Mouse (Mus musculus): ENCODE measurements around the gene Gpr62. TPM values are rescaled to one million over a fixed set of nuclear protein-coding genes. Genes with fewer than 3 reads are reported as not detected.

The Gpr62 gene
- total RNA-seq, 2 experiments from 2014 or later, result 2.2 to 2.8 TPM

GRCm38 (mm10) chr9:106444836-106445235 is 20.9 kb downstream of the Gpr62 start:
- DNase-seq (ENCODE audit: extremely low spot score in 1 of 2, low spot score in 2 of 2), result no peak
- intact Hi-C loops (cut with DNase I), result no loop called here

GRCm38 (mm10) chr9:106442680-106443079 is 23.1 kb downstream of the Gpr62 start:
- DNase-seq (ENCODE audit: extremely low spot score in 1 of 2, low spot score in 2 of 2), result no peak
- intact Hi-C loops (cut with DNase I), result no loop called here

- intact Hi-C loops (cut with DNase I), result no loop called here
- DNase-seq (ENCODE audit: extremely low spot score in 1 of 2, low spot score in 2 of 2), result no peak
Observed at GRCm38 (mm10) chr9:106436566-106436965, 29.2 kb downstream of the Gpr62 start.

- DNase-seq (ENCODE audit: extremely low spot score in 1 of 2, low spot score in 2 of 2), result no peak
Observed at GRCm38 (mm10) chr9:106433389-106433788, 32.3 kb downstream of the Gpr62 start.

GRCm38 (mm10) chr9:106430015-106430264 is 35.8 kb downstream of the Gpr62 start:
- no peak for DNase-seq (ENCODE audit: extremely low spot score in 1 of 2, low spot score in 2 of 2)
- intact Hi-C loops (cut with DNase I), result no loop called here

More at GRCm38 (mm10) chr9:106433389-106433788, 32.3 kb downstream of the Gpr62 start:
- intact Hi-C loops (cut with DNase I), result no loop called here

- peak; percentile 93 to 94 for DNase-seq (ENCODE audit: extremely low spot score in 1 of 2, low spot score in 2 of 2)
- intact Hi-C loops (cut with DNase I), result loop anchor here (10.0 kb wide), 2 partner anchors 215 to 255 kb away; partner anchors contain the start of gene Wdr82
Observed at GRCm38 (mm10) chr9:106429221-106430014, 36.3 kb downstream of the Gpr62 start, which contains the start of gene Rpl29. Gene Rpl29 (plus strand): TSS chr9:106429454.

GRCm38 (mm10) chr9:106428719-106429220 is 37.0 kb downstream of the Gpr62 start:
- intact Hi-C loops (cut with DNase I), result loop anchor here (10.0 kb wide), 2 partner anchors 214 to 254 kb away; partner anchors contain the start of gene Wdr82
- no peak for DNase-seq (ENCODE audit: extremely low spot score in 1 of 2, low spot score in 2 of 2)

- DNase-seq (ENCODE audit: extremely low spot score in 1 of 2, low spot score in 2 of 2), result peak; percentile 89 to 90
- intact Hi-C loops (cut with DNase I), result loop anchor here (1.0 to 10.0 kb wide), 4 partner anchors 53 to 247 kb away; partner anchors contain the start of genes Dusp7 and Wdr82
Observed at GRCm38 (mm10) chr9:106421865-106422160, 43.9 kb downstream of the Gpr62 start.

GRCm38 (mm10) chr9:106421033-106421864 is 44.5 kb downstream of the Gpr62 start:
- intact Hi-C loops (cut with DNase I), result loop anchor here (1.0 to 10.0 kb wide), 4 partner anchors 52 to 246 kb away; partner anchors contain the start of genes Dusp7 and Wdr82

GRCm38 (mm10) chr9:106420608-106421007 is 45.1 kb downstream of the Gpr62 start:
- DNase-seq (ENCODE audit: extremely low spot score in 1 of 2, low spot score in 2 of 2), result no peak
- intact Hi-C loops (cut with DNase I), result loop anchor here (1.0 to 10.0 kb wide), 4 partner anchors 52 to 246 kb away; partner anchors contain the start of genes Dusp7 and Wdr82

More at GRCm38 (mm10) chr9:106421033-106421864, 44.5 kb downstream of the Gpr62 start:
- DNase-seq (ENCODE audit: extremely low spot score in 1 of 2, low spot score in 2 of 2), result no peak

GRCm38 (mm10) chr9:106417841-106418625 is 47.7 kb downstream of the Gpr62 start:
- peak; percentile 95 to 96 for DNase-seq (ENCODE audit: extremely low spot score in 1 of 2, low spot score in 2 of 2)
- intact Hi-C loops (cut with DNase I), result no loop called here

- intact Hi-C loops (cut with DNase I), result no loop called here
- DNase-seq (ENCODE audit: extremely low spot score in 1 of 2, low spot score in 2 of 2), result peak in 1 of 2 experiments; percentile 58
Observed at GRCm38 (mm10) chr9:106416826-106417225, 48.9 kb downstream of the Gpr62 start.

Other genes starting within 250 kb of the Gpr62 start
- 1 to 10 TPM; 1.1 to 1.4 TPM for gene Tlr9, start 243.3 kb downstream of the Gpr62 start, total RNA-seq (2021)
- 100 to 1,000 TPM; 125 to 127 TPM for gene Alas1, start 217.3 kb downstream of the Gpr62 start, total RNA-seq (2021)
- gene Poc1a, start 184.9 kb downstream of the Gpr62 start, total RNA-seq (2021), result 10 to 100 TPM; 15.6 to 17.8 TPM
- gene Dusp7, start 97.3 kb downstream of the Gpr62 start, total RNA-seq (2021), result 10 to 100 TPM; 80.7 to 82.0 TPM
- gene Rpl29, start 36.5 kb downstream of the Gpr62 start, total RNA-seq (2021), result 100 to 1,000 TPM; 378 to 397 TPM
- gene Acy1, start 27.6 kb downstream of the Gpr62 start, total RNA-seq (2021), result 1 to 10 TPM; 9.2 to 9.3 TPM
- 10 to 100 TPM in 1 of 2 experiments, 1 to 10 TPM in 1; 9.7 to 10.3 TPM for gene Abhd14b, start 18.5 kb downstream of the Gpr62 start, total RNA-seq (2021)
- gene Abhd14a, start 18.3 kb downstream of the Gpr62 start, total RNA-seq (2021), result 10 to 100 TPM; 55.7 to 59.6 TPM
- 100 to 1,000 TPM; 222 to 242 TPM for gene Pcbp4, start 12.6 kb downstream of the Gpr62 start, total RNA-seq (2021)
- gene Rrp9, start 10.0 kb upstream of the Gpr62 start, total RNA-seq (2021), result 10 to 100 TPM; 37.3 to 37.7 TPM
- 1 to 10 TPM; 2.5 to 3.2 TPM for gene Parp3, start 11.0 kb upstream of the Gpr62 start, total RNA-seq (2021)
- gene Iqcf1, start 34.0 kb upstream of the Gpr62 start, total RNA-seq (2021), result not detected
- gene Iqcf5, start 48.6 kb upstream of the Gpr62 start, total RNA-seq (2021), result 1 to 10 TPM in 1 of 2 experiments, under 1 TPM in 1; 0.92 to 1.2 TPM
- gene Iqcf3, start 95.7 kb upstream of the Gpr62 start, total RNA-seq (2021), result not detected
- not detected for gene Iqcf4, start 105.1 kb upstream of the Gpr62 start, total RNA-seq (2021)
- gene Iqcf6, start 160.6 kb upstream of the Gpr62 start, total RNA-seq (2021), result not detected
- 10 to 100 TPM; 54.5 to 58.8 TPM for gene Grm2, start 190.1 kb upstream of the Gpr62 start, total RNA-seq (2021)
- gene Tex264, start 220.0 kb upstream of the Gpr62 start, total RNA-seq (2021), result 100 to 1,000 TPM in 1 of 2 experiments, 10 to 100 TPM in 1; 90.9 to 104 TPM

Data from left cerebral cortex, postnatal 10 days (tissue).